Mouse (Mus musculus) forebrain, postnatal 0 days (tissue): Measurements from ENCODE around the gene Tex26. TPM values are rescaled to one million over a fixed set of nuclear protein-coding genes. Genes with fewer than 3 reads are reported as not detected.

Source experiments
- ATAC-seq: fragments of 200-750 bp; cut with Nextera tagmentation; 2 replicates; pipeline ENCODE4 v1.8.0; 2017; ENCODE audit warnings: mild to moderate bottlenecking, moderate library complexity
- DNase-seq: peaks from one replicate; pipeline ENCODE4 v3.0.0-alpha.2; 2015
- H3K27ac ChIP-seq: fragments of 300-500 bp; sonication (generic); 2 replicates; pipeline ENCODE4 v1.5.1; 2014; ENCODE audit warnings: low read depth, mild to moderate bottlenecking, antibody characterized with exemption, low read length, moderate library complexity, mixed read lengths
- H3K27me3 ChIP-seq: fragments of 300-500 bp; sonication (generic); 2 replicates; pipeline ENCODE4 v1.6.1; 2014; ENCODE audit warnings: mild to moderate bottlenecking, low read length, mixed read lengths; ENCODE audit not compliant: insufficient read depth
- H3K36me3 ChIP-seq: fragments of 300-500 bp; sonication (generic); 2 replicates; pipeline ENCODE4 v1.6.1; 2014; ENCODE audit warnings: mild to moderate bottlenecking, moderate library complexity; ENCODE audit not compliant: insufficient read depth
- H3K4me1 ChIP-seq: fragments of 300-500 bp; sonication (generic); 2 replicates; pipeline ENCODE4 v1.6.1; 2014; ENCODE audit warnings: antibody characterized with exemption; ENCODE audit not compliant: insufficient read depth
- H3K4me2 ChIP-seq: fragments of 300-500 bp; sonication (generic); 2 replicates; pipeline ENCODE4 v1.6.1; 2014; ENCODE audit warnings: low read depth, mild to moderate bottlenecking, moderate library complexity
- H3K4me3 ChIP-seq: fragments of 300-500 bp; sonication (generic); 2 replicates; pipeline ENCODE4 v1.5.1; 2014; ENCODE audit warnings: low read depth, low read length, mixed read lengths
- H3K9ac ChIP-seq: fragments of 300-500 bp; sonication (generic); 2 replicates; pipeline ENCODE4 v1.6.1; 2014; ENCODE audit warnings: mild to moderate bottlenecking
- H3K9me3 ChIP-seq: fragments of 300-500 bp; sonication (generic); 2 replicates; pipeline ENCODE4 v1.6.1; 2016; ENCODE audit warnings: low read length
- CTCF ChIP-seq: sonication (generic); IDR thresholded peaks from 2 replicates; pipeline ENCODE4 v1.5.1; 2016; ENCODE audit warnings: antibody characterized with exemption, control low read depth, low read depth
- WGBS: fragments of 180-500 bp; shearing (Covaris S2); extraction: QIAGEN DNeasy Blood & Tissue Kit; methylation state at CpG from one replicate; pipeline ENCODE4 v1.1.7; 2014; 5-methylcytosine and 5-hydroxymethylcytosine counted together
- polyA plus RNA-seq: library from polyadenylated mRNA; unstranded; fragments of >200 nt; fragmentation: Nextera tagmentation; extraction: Ambion mirVana; gene quantifications from 2 replicates; pipeline ENCODE4 v1.2.1, GENCODE M21; 2015
- total RNA-seq: library from RNA; depleted of rRNA; stranded (reverse); fragments of >200 nt; gene quantifications from 2 replicates; pipeline ENCODE4 v1.2.3, GENCODE M21; 2014

Tex26 gene
- total and polyA plus RNA-seq, 2 experiments from 2014 or later, result 0.14 to 1.8 TPM

GRCm38 (mm10) chr5:149433618-149434017 lies 5.8 kb upstream of the Tex26 start:
- Histone ChIP-seq H3K4me3 (no peak overlapping the region), H3K36me3 (no peaks in the 10 kb centered on the region), H3K27ac (no peak overlapping the region), H3K4me1 (0 out of 2 replicates have a peak, but pooled peaks cover 21% of the 10 kb centered on the region), H3K9ac (no peak overlapping the region), H3K27me3 (no peaks in the 10 kb centered on the region), H3K4me2 (no peak overlapping the region), H3K9me3 (no peaks in the 10 kb centered on the region)
- ATAC-seq (no peak), DNase-seq (no peak)
- WGBS, result 69% methylated on average over 7 of the region's 7 CpGs
- no peak for TF ChIP-seq CTCF

DNA sequence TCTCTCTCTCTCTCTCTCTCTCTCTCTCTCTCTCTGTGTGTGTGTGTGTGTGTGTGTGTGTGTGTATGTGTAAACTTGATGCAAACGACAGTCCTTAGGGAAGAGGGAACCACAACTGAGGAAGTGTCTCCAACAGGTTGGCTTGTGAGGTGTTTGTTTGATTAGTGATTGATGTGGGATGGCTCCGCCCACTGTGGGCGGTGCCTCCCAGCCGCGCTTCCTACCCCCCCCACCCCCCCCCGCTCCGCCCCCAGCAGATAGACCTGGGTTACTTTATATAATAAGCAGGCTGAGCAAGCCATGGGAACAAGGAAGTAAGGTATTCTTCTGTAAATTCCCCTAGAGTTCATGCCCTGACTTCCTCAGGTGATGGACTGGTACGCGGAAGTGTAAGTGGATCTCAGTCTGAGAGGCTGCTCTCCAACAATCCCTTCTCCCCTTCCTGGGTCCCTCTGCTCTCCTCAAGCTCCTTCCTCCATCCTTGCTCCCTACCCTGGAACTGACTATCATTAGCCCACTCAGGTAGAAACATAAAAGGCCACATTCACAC lies 5.2 kb upstream of the Tex26 start:
- DNase-seq (no peak), ATAC-seq (no peak)
- Histone ChIP-seq H3K27me3 (no peaks in the 10 kb centered on the region), H3K9me3 (no peaks in the 10 kb centered on the region), H3K4me3 (no peak overlapping the region), H3K27ac (no peak overlapping the region), H3K36me3 (no peaks in the 10 kb centered on the region), H3K4me2 (no peak overlapping the region), H3K9ac (no peak overlapping the region), H3K4me1 (0 out of 2 replicates have a peak, but pooled peaks cover 18% of the 10 kb centered on the region)
- WGBS, result 36% methylated on average over 9 of the region's 9 CpGs
- no peak for TF ChIP-seq CTCF

GRCm38 (mm10) chr5:149436541-149436940 lies 2.9 kb upstream of the Tex26 start:
- 49% methylated on average over 3 of the region's 3 CpGs for WGBS
- no peak for TF ChIP-seq CTCF
- DNase-seq (no peak), ATAC-seq (no peak)
- Histone ChIP-seq H3K27ac (peak overlapping the region; percentile 41; the same call in 1 of the 2 replicates), H3K9ac (no peak overlapping the region), H3K27me3 (no peaks in the 10 kb centered on the region), H3K4me1 (peaks cover 28% of the 10 kb centered on the region), H3K4me2 (no peak overlapping the region), H3K36me3 (no peaks in the 10 kb centered on the region), H3K9me3 (no peaks in the 10 kb centered on the region), H3K4me3 (no peak overlapping the region)

- Histone ChIP-seq H3K4me2 (no peak overlapping the region), H3K9ac (no peak overlapping the region), H3K9me3 (no peaks in the 10 kb centered on the region), H3K27ac (peak overlapping the region; percentile 51; the same call in 1 of the 2 replicates), H3K36me3 (no peaks in the 10 kb centered on the region), H3K27me3 (no peaks in the 10 kb centered on the region), H3K4me1 (peaks cover 31% of the 10 kb centered on the region), H3K4me3 (no peak overlapping the region)
- TF ChIP-seq CTCF, result no peak
- ATAC-seq (no peak), DNase-seq (no peak)
- WGBS, result 65% methylated on average over 6 of the region's 6 CpGs
Measured at GRCm38 (mm10) chr5:149437150-149437549, 2.3 kb upstream of the Tex26 start.

- Histone ChIP-seq H3K4me3 (peak overlapping the region; percentile 43), H3K9ac (peak overlapping the region; percentile 72), H3K36me3 (no peaks in the 10 kb centered on the region), H3K27ac (peak overlapping the region; percentile 96), H3K9me3 (no peaks in the 10 kb centered on the region), H3K4me2 (peak overlapping the region; percentile 72), H3K27me3 (no peaks in the 10 kb centered on the region), H3K4me1 (peaks cover 31% of the 10 kb centered on the region)
- peak; percentile 89 for DNase-seq
- under 1% methylated on average over 18 of the region's 18 CpGs for WGBS
- TF ChIP-seq CTCF, result no peak
- ATAC-seq, result peak; percentile 86
Measured at GRCm38 (mm10) chr5:149440180-149440573, 717 bp downstream of the Tex26 start.

DNA sequence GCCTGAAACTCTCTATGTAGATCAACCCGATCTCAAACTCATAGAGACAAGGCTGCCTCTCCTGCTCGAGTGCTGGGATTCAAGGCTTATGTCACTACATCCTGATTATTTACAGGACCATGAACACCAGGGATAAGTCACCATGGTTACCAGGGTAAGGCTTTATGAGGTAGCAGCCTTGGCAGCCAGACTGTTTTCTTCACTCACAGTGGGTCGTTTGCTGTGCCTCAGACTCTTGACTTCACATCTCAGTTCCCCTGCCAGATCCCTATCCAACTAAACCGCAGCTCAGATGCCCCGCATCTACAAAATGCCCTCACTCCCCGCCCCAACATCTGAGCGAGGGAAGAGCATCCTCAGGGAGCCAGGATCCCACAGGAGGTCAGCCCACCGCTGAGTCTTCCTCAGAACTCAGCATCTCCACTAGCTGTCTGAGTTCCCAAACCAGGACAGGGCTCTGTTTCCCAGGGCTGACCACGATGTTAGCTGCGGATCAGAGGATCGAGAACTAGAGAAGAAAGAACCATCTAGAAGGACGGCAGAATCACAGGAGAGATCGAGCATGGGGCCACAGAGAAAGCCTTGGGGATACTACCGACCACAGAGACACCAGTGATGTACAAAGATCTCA lies 2.3 kb downstream of the Tex26 start:
- Histone ChIP-seq H3K9me3 (no peaks in the 10 kb centered on the region), H3K9ac (no peak overlapping the region), H3K4me1 (peaks cover 31% of the 10 kb centered on the region), H3K4me3 (no peak overlapping the region), H3K36me3 (no peaks in the 10 kb centered on the region), H3K27me3 (no peaks in the 10 kb centered on the region), H3K27ac (0 out of 2 replicates have a peak overlapping the region, but pooled peaks have one; percentile 1), H3K4me2 (no peak overlapping the region)
- no peak for TF ChIP-seq CTCF
- 27% methylated on average over 14 of the region's 14 CpGs for WGBS
- DNase-seq, result peak; percentile 50
- ATAC-seq, result no peak

DNA sequence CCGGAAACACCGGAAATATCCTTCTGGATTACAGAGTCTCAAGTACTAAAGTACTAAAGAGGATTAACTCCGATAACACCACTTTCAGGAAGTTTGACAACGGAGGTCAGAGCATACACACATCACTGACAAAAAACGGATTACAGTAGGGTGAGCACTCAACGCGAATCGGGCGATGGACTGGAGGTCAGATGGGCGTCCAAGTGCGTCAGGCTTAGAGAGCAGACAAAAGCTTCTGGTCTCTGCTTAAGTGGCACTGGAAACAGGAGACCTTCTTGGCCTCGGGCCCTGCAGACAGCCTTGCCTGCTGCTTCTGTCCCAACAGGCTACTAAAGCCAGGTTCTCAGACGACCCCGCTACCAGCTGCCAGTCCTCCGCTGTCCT lies 2.8 kb downstream of the Tex26 start:
- no peak for TF ChIP-seq CTCF
- Histone ChIP-seq H3K9ac (no peak overlapping the region), H3K4me1 (peaks cover 30% of the 10 kb centered on the region), H3K4me3 (no peak overlapping the region), H3K4me2 (no peak overlapping the region), H3K27ac (0 out of 2 replicates have a peak overlapping the region, but pooled peaks have one; percentile 1), H3K36me3 (no peaks in the 10 kb centered on the region), H3K9me3 (no peaks in the 10 kb centered on the region), H3K27me3 (no peaks in the 10 kb centered on the region)
- no peak for DNase-seq
- 41% methylated on average over 15 of the region's 15 CpGs for WGBS
- no peak for ATAC-seq
